Mouse (Mus musculus): Measurements from ENCODE around the gene Slc12a4.

Gene Slc12a4

DNA sequence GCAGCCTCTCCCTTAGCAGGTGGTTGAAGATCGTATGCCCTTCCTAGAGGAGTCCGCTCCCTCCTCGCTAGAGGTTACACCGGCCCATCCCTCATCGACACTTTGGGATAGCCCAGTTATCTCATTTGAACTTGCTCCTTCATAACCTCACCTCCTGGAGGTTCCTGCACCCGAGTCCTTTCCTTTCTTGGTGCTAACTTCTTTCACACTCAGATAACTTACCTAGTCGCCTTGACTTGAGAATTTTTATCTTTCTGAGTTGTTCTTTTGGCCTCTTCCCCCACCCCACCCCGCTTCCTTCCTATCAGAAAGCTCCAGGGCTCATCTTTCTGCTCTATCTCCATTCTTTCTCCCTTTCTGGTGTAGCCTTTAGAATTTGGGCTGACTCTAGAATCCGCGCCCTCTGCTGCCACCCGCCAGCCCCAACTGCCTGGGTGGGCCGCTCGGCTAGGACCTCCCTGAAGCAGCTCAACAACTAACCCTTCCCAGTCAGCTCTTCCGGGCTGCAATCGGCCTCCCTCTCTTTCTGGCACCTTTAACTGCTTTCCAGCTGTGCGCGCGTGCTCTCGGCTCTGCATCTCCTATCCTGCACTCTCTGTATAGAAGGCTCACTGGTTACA is 905 bp upstream of the Slc12a4 start:
- peak; percentile 65 for DNase-seq

DNA sequence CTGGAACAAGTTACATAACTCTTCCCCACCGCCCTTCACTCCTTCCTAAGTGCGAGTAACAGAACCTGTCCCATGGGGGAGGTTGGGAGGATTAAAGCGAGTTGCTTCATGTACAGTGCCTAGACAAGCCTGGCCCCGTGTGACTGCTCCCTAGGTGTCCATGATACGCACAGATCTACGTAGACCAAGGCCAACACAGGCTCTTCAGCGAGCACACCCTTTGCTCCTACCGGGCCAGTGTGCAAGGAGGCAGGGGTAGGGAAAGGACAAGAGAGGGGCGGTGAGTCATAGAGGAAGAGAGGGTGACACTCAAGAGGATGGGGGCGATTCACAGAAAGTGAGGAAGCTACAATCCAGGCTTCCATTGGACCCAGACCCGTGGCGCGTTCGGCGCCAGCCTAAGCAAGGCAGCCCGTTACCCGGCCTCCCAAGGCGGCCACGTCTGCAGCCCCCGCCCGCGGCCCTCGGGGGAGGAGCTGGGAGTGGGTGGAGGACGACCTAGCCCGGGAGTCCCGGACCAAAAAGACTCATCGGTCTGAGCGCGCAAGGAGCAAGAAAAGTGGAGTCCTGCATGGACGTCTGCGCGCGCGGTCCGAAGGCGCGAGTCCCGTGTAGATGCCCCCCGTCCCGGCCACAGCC is 512 bp downstream of the Slc12a4 start:
- peak; percentile 73 for DNase-seq

DNA sequence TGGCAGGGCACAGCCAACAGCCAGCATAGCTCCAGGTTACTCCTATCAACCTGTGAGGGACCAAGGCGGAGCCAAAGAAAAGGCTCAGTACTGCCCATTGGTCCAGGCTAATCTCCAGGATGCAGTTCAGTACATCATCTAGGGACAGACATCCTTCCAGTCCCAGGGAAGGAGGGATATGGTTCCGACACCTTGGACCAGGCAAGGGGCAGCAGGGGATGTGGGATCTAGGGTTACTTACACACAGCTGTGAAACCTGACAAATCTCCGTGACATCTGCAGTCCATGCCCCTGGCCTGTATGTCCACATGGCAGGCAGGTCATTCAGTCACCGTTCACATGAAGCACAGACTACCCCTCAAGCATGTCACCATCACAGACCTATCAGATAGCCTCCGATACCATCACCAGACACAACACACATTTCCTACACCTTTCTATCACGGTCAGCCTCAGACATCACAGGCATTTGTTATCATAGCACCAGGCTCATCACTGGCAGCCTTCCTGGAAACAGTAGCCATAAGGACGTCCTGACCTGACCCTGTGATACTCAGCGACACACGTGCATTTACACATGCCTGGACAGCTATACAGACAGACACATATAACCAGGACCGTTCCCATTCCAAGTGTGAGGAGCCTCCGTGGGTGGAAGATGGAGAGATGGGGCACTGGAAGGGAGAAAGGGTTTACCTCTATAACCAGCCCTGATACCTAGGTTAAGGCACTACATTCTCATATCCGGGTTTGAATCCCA is 1.2 kb downstream of the Slc12a4 start:
- DNase-seq, result no peak

DNA sequence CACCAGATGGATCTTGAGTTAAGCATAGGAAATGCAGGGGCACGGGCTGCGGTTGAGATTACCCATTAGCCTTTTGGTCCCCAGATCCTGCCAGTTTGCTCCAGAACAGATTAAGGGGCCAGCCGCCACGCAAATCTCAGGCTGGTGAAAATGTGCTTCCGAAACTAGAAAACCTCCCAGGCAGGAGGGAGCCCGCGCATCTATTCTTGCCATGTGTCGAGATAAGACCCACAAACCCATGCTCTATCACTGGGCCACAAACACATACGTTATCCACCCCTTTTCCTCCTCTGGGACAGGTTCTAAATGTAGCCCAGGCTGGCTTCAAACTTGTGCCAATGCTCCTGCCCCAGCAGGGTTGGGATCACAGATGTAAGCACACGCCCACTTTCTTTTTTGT is 4.4 kb downstream of the Slc12a4 start:
- DNase-seq, result no peak

DNA sequence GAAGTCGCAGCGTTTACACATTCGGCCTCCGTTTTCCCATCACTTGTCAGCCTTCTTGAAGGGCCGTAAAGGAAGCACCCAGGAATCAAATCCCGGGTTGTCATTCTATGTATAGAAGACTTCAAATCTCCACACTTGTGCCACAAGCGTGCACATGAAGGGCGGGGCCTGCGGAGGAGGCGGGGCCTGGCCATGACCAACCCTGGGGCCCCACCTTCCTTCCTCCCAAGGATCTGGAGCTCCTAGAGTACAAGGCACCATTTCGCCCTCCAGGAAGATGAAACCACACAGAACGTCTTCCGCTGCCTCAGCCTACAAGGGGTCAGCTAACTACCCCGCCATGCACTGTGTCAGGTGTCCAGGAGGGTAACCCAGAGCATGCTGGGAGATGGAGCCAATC is 4.8 kb downstream of the Slc12a4 start:
- peak; percentile 18 for DNase-seq

DNA sequence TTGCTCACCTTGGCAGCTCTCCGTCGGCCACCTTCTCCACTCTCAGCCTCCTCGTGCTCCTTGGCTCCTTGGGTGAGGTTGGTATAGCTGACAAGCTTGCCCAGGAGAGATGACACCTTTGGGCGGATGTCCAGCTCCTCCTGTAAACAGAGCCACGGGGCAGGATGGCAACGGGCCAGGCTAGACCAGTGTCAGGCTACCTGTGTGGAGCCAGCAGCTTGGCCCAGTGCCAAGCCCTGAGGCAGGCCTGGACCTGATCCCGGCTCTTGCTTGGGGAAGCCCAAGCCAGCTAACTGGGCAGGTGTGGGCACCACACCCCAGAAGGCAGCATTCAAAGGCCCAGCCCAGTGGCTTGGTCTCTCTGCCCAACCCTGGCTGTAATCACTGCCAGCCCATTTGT is 6.5 kb downstream of the Slc12a4 start:
- no peak for DNase-seq

DNA sequence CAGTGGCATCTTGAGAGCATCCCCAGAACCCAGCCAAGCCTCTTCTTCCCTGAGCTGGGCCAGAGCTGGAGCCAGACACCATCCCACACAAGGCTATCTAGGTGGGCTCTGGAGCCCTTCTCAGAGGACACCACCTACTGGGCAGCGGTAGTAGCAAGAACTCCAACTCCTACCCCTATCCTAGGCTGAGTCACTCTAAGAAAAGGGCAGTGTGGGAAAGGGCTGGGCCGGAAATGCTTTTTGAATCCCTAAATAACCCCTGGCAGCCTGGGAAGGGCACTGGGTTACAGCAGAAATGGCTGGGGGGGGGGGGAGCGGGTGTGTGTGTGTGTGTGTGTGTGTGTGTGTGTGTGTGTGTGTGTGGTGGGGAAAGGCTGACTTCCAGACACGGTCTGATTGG is 8.1 kb downstream of the Slc12a4 start:
- no peak for DNase-seq

DNA sequence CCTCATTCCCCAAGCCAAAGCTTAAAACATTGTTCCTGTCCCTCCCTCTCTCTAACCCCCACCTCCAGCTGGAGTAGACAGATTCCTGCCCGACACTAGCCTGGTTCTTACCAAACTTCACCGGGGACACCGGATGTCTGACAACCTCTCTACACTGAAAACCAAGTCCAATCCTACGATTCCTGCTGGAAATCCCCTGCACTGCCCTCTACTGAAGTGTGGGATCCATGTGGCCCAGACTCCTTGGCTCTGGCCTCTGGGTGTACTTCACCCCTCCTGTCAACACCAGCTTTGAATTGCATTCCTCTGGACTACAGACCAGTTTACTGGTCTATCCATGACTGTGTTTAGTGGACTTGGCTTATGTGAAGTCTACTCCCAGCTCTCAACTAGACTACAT is 9.3 kb downstream of the Slc12a4 start:
- no peak for DNase-seq

DNA sequence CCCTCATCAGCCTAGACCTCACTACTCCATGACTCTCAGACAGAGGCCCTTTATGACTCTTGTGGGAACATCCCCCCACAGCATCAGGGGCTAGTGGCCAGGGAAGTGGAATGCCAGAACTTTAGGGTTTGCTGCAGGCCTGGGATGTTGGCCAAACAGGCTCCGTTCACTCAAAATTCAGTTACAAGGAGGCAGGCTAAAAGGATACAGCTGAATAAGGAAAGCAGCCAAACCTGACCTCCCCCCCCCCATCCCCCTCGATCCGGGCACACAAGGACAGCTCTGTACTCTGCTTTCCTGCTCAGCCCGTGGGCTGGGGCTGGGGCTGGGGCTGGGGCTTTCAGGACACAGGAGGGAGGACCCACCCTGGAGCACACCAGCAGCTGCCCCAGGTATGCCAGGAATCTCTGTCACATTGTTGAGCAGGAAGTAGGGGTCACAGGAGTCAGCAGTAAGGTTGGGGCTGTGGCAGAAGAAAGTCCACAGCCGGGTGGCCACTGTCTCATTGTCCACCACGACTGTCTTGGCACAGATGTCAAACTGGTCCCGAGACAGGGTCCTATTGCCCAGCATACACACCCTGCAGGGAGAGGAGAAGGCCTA is 14.7 kb downstream of the Slc12a4 start:
- no peak for DNase-seq

DNA sequence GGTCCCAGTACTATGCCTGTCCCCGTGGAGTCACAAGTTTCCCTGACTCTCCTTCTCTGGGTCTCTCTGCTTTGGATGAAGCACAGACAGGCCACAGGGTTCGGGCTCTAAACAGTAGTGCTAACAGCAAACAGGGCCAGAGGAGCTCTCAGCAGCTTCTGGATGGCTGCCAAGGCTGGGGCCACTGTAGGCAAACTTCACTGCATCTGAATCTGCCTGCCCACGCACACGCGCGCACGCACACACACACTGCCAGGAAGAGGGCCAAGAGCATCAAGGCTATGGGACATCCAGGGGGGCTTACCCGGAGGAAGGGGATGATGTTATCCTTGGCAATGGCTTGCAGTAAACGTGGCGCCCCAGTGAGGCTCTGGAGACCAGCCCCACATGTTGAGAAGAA is 16.5 kb downstream of the Slc12a4 start:
- DNase-seq, result no peak

DNA sequence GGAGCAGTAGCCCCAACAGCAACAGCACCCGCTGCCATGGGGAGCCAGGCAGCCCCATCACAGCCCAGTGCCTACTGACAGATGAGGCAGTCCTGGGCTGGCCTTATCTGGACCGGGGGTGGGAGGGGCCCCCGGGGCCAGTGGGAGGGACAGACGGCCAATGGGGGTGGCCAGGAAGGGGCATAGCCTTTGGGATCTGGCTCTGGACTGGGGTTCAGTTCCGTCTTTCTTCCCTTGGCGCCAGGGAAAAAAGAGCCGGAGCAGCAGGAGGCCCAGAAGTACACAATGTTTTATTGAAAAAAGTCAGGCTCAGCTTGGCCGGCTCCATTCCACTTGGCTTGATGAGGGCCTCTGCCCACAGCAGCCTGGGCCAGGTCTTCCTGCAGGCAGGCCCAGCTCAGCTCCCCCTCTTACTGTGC is 22.6 kb downstream of the Slc12a4 start, which contains the start of gene Lcat:
Gene Lcat, minus strand, starts transcription at position 62 of the 419 bp plus-strand sequence.
- DNase-seq, result no peak

DNA sequence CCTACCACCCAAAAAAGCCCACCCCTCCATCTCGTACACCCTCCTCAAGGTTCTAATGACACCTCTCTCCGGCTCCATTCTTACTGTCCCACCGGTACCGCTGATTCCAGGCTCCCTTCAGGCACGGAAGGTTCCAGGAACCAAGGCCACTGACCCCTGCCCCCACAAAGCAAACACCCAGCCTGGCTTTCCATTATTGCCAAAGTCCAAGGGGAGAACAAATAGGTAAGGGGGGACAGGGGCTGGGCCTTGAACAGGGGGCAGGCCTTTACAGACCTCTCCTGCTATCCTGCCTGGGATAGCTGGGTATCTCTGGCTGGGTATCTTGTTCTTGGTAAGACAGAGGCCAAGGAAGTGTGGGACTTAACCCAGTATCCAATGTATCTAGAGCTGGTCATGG is 23.4 kb downstream of the Slc12a4 start:
- DNase-seq, result no peak

DNA sequence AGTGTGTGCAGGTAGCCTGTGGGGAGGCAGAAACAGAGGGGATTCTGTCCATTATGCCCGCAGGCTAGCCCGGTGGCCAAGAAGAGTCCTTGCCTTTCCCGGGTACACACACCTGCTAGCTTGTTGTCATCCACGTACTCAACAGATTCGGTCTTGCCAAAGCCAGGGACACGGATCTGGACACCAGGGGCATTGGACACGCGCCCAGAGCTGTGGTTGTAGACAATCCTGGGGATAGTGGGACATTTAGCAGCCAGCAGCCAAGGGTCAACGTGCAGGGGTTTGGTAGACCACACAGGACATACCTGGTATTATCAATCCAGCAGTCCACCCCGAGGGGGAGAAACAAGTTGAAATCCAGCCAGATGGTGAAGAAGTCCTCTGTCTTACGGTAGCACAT is 23.9 kb downstream of the Slc12a4 start:
- DNase-seq, result no peak

DNA sequence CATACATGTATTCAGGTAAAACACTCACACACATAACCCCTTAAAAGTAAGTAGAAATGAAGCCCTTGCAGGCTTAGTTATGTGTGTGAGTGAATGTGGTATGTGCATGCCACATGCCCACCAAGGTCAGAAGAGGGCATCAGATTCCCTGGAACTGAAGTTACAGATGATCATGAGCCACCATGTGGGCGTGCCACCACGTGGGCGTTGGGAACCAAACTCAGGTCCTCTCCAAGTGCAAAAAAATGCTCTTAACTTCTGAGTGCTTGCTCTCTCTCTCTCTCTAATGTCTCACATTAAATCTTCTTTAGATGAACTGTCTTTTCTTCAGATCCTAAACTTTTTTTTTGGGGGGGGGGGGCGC is 27.6 kb downstream of the Slc12a4 start, which contains the start of gene Psmb10:
Gene Psmb10, minus strand, starts transcription at position 139 of the 364 bp plus-strand sequence.
- DNase-seq, result peak; percentile 53

DNA sequence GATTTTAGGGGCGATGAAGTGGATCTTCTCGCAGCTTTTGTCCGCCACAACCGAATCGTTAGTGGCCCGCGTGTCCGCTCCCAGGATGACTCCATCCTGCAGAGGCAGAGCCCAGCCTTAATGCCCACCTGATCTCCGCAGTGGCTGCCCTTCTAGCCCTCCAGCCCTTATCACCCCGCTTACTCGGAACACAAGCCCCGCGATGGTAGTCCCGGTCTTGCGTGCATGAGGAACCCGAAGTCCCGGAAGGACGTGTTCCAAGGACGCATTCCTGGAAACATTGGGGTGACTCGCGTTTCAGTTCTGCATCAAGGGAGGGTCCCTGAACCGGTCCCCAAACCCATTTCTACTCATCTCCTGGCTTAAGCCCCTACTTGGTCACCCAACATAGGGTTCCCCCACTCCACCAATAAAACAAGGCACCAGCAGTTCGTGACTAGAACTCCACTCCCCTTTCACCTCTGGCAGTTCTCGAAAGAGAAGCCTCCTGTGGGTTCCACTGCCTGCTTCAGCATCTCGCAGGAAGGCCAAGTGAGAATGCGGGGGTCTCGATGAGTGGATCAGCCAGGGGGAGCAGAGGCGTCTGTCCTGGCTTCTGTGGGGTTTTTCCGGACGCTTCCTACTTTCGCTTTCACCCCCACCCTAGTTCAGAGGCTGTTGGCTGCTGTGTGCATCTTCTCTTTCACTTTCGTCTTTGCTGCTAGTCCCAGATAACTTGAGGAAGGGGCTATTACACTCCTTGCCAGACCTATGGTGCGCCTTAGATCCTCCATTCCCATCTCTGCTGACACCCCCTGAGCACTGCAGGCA is 28.2 kb downstream of the Slc12a4 start:
- DNase-seq, result peak; percentile 64

DNA sequence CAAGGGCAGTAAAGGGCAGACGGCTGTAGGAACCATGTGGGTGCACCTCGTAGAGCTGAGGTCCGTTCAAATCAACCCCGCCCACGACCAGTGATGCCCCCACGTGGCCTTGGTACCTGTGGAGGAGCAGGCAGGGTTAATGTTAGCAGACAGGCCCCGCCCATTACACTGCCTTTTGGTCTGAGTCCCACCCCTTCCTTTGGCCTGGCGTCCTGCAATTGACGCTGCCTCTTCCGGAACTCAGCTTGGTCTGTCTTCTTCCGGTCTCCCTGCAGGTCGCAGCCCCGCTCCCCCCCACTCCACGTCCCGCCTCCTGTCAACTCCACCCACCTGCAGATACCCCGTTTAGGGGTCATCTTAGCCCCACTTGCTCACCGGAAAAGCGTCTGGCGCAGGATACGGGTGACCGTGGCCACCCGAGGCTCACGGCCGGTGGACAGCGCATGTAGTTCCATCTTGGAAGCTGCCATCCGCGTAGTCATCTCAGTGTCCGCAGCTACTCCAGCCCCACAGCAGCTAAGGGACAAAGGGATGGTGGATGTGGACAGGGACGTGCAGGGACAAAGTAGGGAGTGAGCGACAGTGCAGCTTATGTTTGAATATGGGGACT is 28.9 kb downstream of the Slc12a4 start:
- peak; percentile 76 for DNase-seq

DNA sequence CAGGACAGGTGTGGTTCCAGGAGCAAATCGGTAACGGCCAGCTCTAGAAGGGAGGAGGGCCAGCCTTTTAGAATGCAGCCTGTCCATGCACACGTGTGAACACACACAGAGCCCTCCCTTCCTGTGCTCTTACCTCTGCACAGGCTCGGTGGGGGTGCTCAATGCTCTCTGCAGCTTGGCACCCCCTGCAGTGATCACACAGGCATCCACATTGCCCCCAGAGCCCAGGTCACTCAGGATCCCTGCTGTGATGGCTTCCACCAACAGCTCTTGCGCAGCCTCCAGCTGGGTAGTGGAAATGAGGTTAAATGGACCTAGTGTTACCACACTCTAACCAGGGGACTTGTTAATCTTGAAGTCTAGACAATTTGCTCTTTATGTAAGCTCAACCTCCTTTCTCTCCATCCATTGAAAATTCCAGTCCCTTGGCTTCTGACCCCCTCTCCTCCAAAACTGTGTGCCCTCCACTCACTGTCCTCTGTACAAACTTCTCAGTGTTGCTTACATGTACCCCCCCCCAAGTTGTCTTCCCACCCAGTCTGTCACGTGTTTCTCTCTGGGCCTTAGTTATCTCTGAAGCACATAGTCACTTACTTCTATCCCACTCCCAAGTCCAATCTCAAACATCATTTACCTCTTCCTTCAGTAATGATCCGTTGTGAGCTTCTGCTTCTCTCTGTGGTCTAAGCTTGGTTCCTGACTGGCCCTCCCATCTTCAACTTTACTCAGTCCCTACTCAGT is 29.9 kb downstream of the Slc12a4 start:
- DNase-seq, result no peak

DNA sequence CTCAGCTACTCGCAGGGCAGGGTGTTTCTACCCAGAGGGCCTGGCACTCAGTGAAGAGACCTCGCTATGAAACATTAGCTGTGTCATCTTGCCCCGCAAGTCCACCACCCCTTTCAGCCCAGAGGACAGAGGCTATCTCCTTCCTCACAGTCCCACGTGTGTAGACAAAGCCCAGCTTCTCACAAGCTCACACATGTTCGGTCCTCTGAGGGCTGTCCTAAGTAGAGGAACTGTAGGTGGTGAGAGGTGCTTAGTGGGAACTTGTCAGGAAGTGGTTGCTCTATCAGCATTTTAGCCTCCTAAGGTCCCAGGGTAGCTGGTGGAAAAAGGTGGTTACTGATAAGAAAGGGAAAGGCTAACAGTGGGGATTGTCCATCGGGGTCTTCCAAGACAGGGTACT is 30.8 kb downstream of the Slc12a4 start:
- no peak for DNase-seq

DNA sequence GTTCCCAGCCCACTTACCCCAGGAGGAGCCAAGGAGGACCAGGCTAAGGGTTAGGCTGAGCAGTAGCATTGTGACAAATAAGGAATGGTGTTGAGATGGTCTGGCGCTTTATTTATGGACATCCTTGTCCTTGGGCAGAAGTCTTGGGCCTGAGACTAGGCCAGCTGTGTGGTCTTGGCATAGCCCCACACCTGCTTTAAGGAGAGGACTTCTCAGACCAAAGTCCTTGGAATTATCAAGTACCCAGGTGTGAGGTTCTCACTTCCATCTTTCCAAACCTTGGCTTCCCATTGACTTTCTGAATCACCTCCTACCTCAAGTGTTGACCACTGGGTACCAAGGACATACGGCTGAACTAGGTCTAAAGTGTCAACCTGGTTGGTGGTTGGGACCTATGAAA is 32.1 kb downstream of the Slc12a4 start, which contains the start of gene Ctrl:
Gene Ctrl, minus strand, starts transcription at position 101 of the 400 bp plus-strand sequence.
- DNase-seq, result no peak

DNA sequence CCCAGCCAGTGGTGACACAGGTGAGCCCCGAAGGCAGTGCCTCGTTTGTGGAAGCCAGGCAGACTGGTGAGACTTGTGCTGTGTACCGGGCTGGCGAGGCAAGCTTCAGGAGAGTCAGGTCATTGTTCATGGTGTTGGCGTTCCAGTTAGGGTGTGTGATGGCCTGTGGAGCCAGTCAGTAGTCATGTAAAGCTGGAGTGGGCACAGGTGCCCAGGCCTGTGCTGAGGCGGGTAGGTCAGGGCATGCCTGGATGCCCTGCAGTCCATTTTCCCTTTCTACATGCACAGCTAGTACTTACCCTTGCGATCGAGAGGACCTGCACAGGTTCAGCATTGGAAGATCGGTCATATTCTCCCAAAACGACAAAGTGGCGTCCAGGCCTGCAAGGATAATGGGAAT is 33.4 kb downstream of the Slc12a4 start:
- DNase-seq, result no peak

DNA sequence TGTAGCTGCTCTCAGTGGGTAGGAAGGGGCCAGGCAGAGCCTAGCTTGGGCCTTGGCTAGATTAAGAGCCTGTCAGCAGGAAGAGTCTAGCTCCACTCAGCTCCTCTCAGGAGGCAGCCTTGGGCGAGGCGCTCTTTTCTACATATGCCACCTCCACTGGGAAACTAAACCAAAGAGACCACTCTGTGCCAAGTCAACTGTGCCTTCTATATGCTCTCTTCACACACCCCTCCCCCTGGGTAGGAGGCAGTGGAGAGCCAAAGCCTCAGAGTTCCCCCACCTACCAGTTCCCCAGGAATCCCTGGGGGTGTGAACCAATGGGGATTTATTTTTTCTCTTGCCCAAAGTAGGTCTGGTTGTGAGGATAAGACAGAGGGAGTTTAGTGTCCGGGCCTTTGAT is 34.6 kb downstream of the Slc12a4 start:
- no peak for DNase-seq

DNA sequence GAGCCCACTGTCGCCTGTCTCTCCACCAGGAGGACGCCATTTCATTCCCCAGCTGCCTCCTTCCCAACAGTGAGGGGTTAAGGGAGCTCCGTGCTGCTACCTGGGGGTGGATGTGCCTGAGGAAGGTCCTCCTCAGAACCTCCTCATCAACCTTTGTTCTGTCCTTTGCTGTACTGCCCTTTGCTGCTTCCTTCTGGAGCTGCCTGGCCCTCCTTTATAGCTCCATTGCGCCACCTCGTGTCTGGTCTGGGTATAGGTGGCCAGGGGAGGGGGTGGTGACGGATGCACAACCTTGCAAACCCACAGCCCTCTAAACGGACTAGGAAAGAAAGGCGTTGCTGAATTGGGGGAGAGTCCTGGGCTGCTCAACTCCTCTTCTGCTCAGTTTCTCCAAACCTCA is 35.3 kb downstream of the Slc12a4 start:
- DNase-seq, result peak; percentile 92
